9 mouse cellular contexts compared by ENCODE assay signal in the genomic region with DNA sequence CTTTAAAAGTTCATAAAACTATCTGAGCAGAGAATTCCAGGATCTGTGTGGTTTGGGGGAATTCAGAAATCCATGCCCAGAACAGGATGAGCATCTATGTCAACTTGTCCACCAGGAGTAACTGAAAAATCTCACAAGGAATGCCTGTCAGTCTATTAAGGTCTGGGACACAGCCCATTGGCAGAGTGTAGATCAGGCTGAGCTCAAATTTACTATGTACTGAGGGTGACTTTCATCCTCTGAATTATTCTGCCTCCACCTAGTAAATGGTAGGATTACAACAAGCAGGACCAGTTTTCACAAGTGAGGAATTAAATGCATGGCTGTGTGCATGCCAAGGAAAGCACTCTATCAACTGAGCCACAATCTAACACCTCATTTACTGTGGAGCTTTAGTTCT. TPM values are rescaled to one million over a fixed set of nuclear protein-coding genes. Genes with fewer than 3 reads are reported as not detected.
DNase-seq lines count a peak whose midpoint lies in the region; ATAC-seq and TF ChIP-seq lines count a peak whose summit lies in the region.
"Had no signal": no experiment of that assay in that cellular context is flagged by ENCODE, and none has a peak within 500 bp of the region (broad histone marks: within the 10 kb centered on the region; RNA-seq: fewer than 3 reads in every experiment).

No protein-coding gene starts in this region.

- TF ChIP-seq POLR2A in thymus, adult 2 months (IDR thresholded peaks at IDR 0.05; ENCODE audit: control insufficient read depth, extremely low read depth, insufficient read depth, low read length, poor library complexity): no peak

- peak overlapping the region; percentile 33; the same call in 1 of the 2 replicates for H3K27ac ChIP-seq in heart, embryonic 16.5 days (ENCODE audit: low read length)
- H3K27ac ChIP-seq in heart, embryonic 10.5 days: no peak overlapping the region
- H3K27ac ChIP-seq in embryonic facial prominence, embryonic 15.5 days (replicated peaks): peak overlapping the region; percentile 68
- peak overlapping the region; percentile 71 for H3K27ac ChIP-seq in limb, embryonic 15.5 days
- no peak overlapping the region for H3K27ac ChIP-seq in thymus, adult 2 months (ENCODE audit: control insufficient read depth, insufficient read depth, low read length)
- H3K27ac ChIP-seq: heart, adult 2 months; liver, embryonic 12.5 days had no signal

- H3K9me3 ChIP-seq in heart, embryonic 16.5 days (replicated peaks; ENCODE audit: control insufficient read depth, low read length): no peaks in the 10 kb centered on the region
- H3K9me3 ChIP-seq in heart, embryonic 10.5 days: no peaks in the 10 kb centered on the region
- H3K9me3 ChIP-seq in embryonic facial prominence, embryonic 15.5 days (replicated peaks): no peaks in the 10 kb centered on the region
- H3K9me3 ChIP-seq in limb, embryonic 15.5 days: no peaks in the 10 kb centered on the region
- H3K9me3 ChIP-seq: liver, embryonic 12.5 days had no signal

- peaks cover 14% of the 10 kb centered on the region for H3K4me1 ChIP-seq in heart, embryonic 16.5 days (ENCODE audit: control insufficient read depth, insufficient read depth, low read length)
- peaks cover 6% of the 10 kb centered on the region; the same call in 1 of the 2 replicates for H3K4me1 ChIP-seq in heart, embryonic 10.5 days
- H3K4me1 ChIP-seq in embryonic facial prominence, embryonic 15.5 days: peaks cover 16% of the 10 kb centered on the region
- H3K4me1 ChIP-seq in limb, embryonic 15.5 days: peaks cover 12% of the 10 kb centered on the region
- H3K4me1 ChIP-seq in thymus, adult 2 months (replicated peaks; ENCODE audit: control insufficient read depth, insufficient read depth, low read length): no peaks in the 10 kb centered on the region
- H3K4me1 ChIP-seq: liver, embryonic 12.5 days had no signal

- no peak for DNase-seq in heart, embryonic 10.5 days (ENCODE audit: low spot score)
- peak; percentile 26 for DNase-seq in 3T3-L1 (ENCODE audit: low read depth, low spot score)
- DNase-seq in left cerebral cortex, postnatal 25 days (ENCODE audit: low spot score in 2 of 2): no peak
- DNase-seq in thymus, adult 2 months: no peak
- DNase-seq: heart, adult 2 months had no signal

- H3K27me3 ChIP-seq in heart, embryonic 16.5 days (ENCODE audit: control insufficient read depth, insufficient read depth, low read length): no peaks in the 10 kb centered on the region
- no peaks in the 10 kb centered on the region for H3K27me3 ChIP-seq in heart, embryonic 10.5 days (ENCODE audit: insufficient read depth, poor library complexity, severe bottlenecking)
- H3K27me3 ChIP-seq in embryonic facial prominence, embryonic 15.5 days: no peaks in the 10 kb centered on the region
- H3K27me3 ChIP-seq in limb, embryonic 15.5 days: no peaks in the 10 kb centered on the region
- no peaks in the 10 kb centered on the region for H3K27me3 ChIP-seq in thymus, adult 2 months (ENCODE audit: control insufficient read depth, insufficient read depth, low read length)
- H3K27me3 ChIP-seq: liver, embryonic 12.5 days had no signal

- no peak for ATAC-seq in heart, embryonic 16.5 days (replicated peaks; ENCODE audit: extremely low read depth, insufficient read depth, low FRiP score)
- ATAC-seq in embryonic facial prominence, embryonic 15.5 days (ENCODE audit: insufficient number of reproducible peaks, low FRiP score, low TSS enrichment, low read depth): peak; percentile 55; the same call in 1 of the 2 replicates
- peak; percentile 53; the same call in 1 of the 2 replicates for ATAC-seq in limb, embryonic 15.5 days (ENCODE audit: insufficient number of reproducible peaks, low FRiP score, low TSS enrichment, low read depth)
- ATAC-seq: liver, embryonic 12.5 days had no signal

- peaks cover 6% of the 10 kb centered on the region; the same call in 1 of the 2 replicates for H3K36me3 ChIP-seq in heart, embryonic 16.5 days (ENCODE audit: control insufficient read depth, insufficient read depth)
- peaks cover 11% of the 10 kb centered on the region for H3K36me3 ChIP-seq in heart, embryonic 10.5 days
- H3K36me3 ChIP-seq in embryonic facial prominence, embryonic 15.5 days: 0 out of 2 replicates have a peak, but pooled peaks cover 2% of the 10 kb centered on the region
- H3K36me3 ChIP-seq in limb, embryonic 15.5 days: peaks cover 7% of the 10 kb centered on the region
- H3K36me3 ChIP-seq in thymus, adult 2 months (ENCODE audit: control insufficient read depth, insufficient read depth, low read length): no peaks in the 10 kb centered on the region

- H3K4me3 ChIP-seq in heart, embryonic 16.5 days (ENCODE audit: low read length): no peak overlapping the region
- no peak overlapping the region for H3K4me3 ChIP-seq in heart, embryonic 10.5 days
- H3K4me3 ChIP-seq in embryonic facial prominence, embryonic 15.5 days (replicated peaks): no peak overlapping the region
- no peak overlapping the region for H3K4me3 ChIP-seq in limb, embryonic 15.5 days
- no peak overlapping the region for H3K4me3 ChIP-seq in thymus, adult 2 months (ENCODE audit: control insufficient read depth, insufficient read depth, low read length)
- H3K4me3 ChIP-seq: heart, adult 2 months; liver, embryonic 12.5 days had no signal

- TF ChIP-seq CTCF in thymus, adult 2 months (IDR thresholded peaks at IDR 0.05; ENCODE audit: borderline replicate concordance, control insufficient read depth, extremely low read depth, insufficient read depth, low read length, poor library complexity): no peak

- no peak overlapping the region for H3K9ac ChIP-seq in heart, embryonic 16.5 days (ENCODE audit: low read length)
- no peak overlapping the region for H3K9ac ChIP-seq in embryonic facial prominence, embryonic 15.5 days
- no peak overlapping the region for H3K9ac ChIP-seq in limb, embryonic 15.5 days
- H3K9ac ChIP-seq: liver, embryonic 12.5 days had no signal

- H3K4me2 ChIP-seq in heart, embryonic 16.5 days (ENCODE audit: low read depth, low read length): no peak overlapping the region
- no peak overlapping the region for H3K4me2 ChIP-seq in embryonic facial prominence, embryonic 15.5 days (replicated peaks)
- no peak overlapping the region for H3K4me2 ChIP-seq in limb, embryonic 15.5 days
- H3K4me2 ChIP-seq: liver, embryonic 12.5 days had no signal

- intact Hi-C loops in left cerebral cortex, postnatal 25 days (cut with DNase I): no loop called here

RNA-seq across cellular contexts. Expression of a gene that starts 9.3 kb away (rescaled TPM):
- 33.6 and 38.8 TPM in 2 replicates for polyA plus RNA-seq in heart, embryonic 16.5 days (2015; fragmentation: Nextera tagmentation; extraction: Ambion mirVana)
- 27.7 and 28.4 TPM in 2 replicates for polyA plus RNA-seq in heart, embryonic 10.5 days (2016; fragmentation: Nextera tagmentation; extraction: Ambion mirVana)
- polyA plus RNA-seq in embryonic facial prominence, embryonic 15.5 days (2015; fragmentation: Nextera tagmentation; extraction: Ambion mirVana): 33.8 and 39.1 TPM in 2 replicates
- polyA plus RNA-seq in limb, embryonic 15.5 days (2015; fragmentation: Nextera tagmentation; extraction: Ambion mirVana): 31.9 and 34.7 TPM in 2 replicates
- 100 to 1,000 TPM; 220 to 237 TPM for total RNA-seq in left cerebral cortex, postnatal 25 days (2021)
- 35.0 and 44.0 TPM in 2 replicates for polyA plus RNA-seq in thymus, adult 2 months (2012; rRNA removed)

RNA-seq across cellular contexts. Expression of a gene that starts 17.2 kb away (rescaled TPM):
- 44.0 and 50.6 TPM in 2 replicates for polyA plus RNA-seq in heart, embryonic 16.5 days (2015; fragmentation: Nextera tagmentation; extraction: Ambion mirVana)
- 61.1 and 65.6 TPM in 2 replicates for polyA plus RNA-seq in heart, embryonic 10.5 days (2016; fragmentation: Nextera tagmentation; extraction: Ambion mirVana)
- 59.3 and 61.6 TPM in 2 replicates for polyA plus RNA-seq in embryonic facial prominence, embryonic 15.5 days (2015; fragmentation: Nextera tagmentation; extraction: Ambion mirVana)
- polyA plus RNA-seq in limb, embryonic 15.5 days (2015; fragmentation: Nextera tagmentation; extraction: Ambion mirVana): 69.8 and 71.6 TPM in 2 replicates
- total RNA-seq in left cerebral cortex, postnatal 25 days (2021): 10 to 100 TPM; 53.1 to 55.4 TPM
- 17.4 and 19.9 TPM in 2 replicates for polyA plus RNA-seq in thymus, adult 2 months (2012; rRNA removed)

RNA-seq across cellular contexts. Expression of a gene that starts 48.5 kb away (rescaled TPM):
- polyA plus RNA-seq in heart, embryonic 16.5 days (2015; fragmentation: Nextera tagmentation; extraction: Ambion mirVana): 41.2 and 41.7 TPM in 2 replicates
- polyA plus RNA-seq in heart, embryonic 10.5 days (2016; fragmentation: Nextera tagmentation; extraction: Ambion mirVana): 38.4 and 43.9 TPM in 2 replicates
- 39.5 and 41.0 TPM in 2 replicates for polyA plus RNA-seq in embryonic facial prominence, embryonic 15.5 days (2015; fragmentation: Nextera tagmentation; extraction: Ambion mirVana)
- 35.1 and 42.8 TPM in 2 replicates for polyA plus RNA-seq in limb, embryonic 15.5 days (2015; fragmentation: Nextera tagmentation; extraction: Ambion mirVana)
- total RNA-seq in left cerebral cortex, postnatal 25 days (2021): 100 to 1,000 TPM in 1 of 2 experiments, 10 to 100 TPM in 1; 98.0 to 101 TPM
- polyA plus RNA-seq in thymus, adult 2 months (2012; rRNA removed): 25.6 and 38.0 TPM in 2 replicates

Comparison
In these comparisons a context has a peak if more than half of its experiments do, and no peak if none do; other contexts are left out.
1. H3K27ac ChIP-seq: peak in heart, embryonic 16.5 days (single experiment), embryonic facial prominence, embryonic 15.5 days (single experiment) and limb, embryonic 15.5 days (single experiment); none in heart, embryonic 10.5 days (single experiment) and thymus, adult 2 months (single experiment).